Mouse (Mus musculus) left cerebral cortex, adult 2 months (tissue): ENCODE measurements around the gene Bicc1. TPM values are rescaled to one million over a fixed set of nuclear protein-coding genes. Genes with fewer than 3 reads are reported as not detected.

Experiments
- DNase-seq, 2 experiments: peaks; one replicate each; pipeline ENCODE4 v3.0.0; 2021 to 2022; ENCODE audit warnings: low spot score in 2 of 2, mixed read lengths in 1 of 2; ENCODE audit errors: extremely low spot score in 1 of 2
- H3K27ac ChIP-seq: fragments of 200-600 bp; 2 replicates; pipeline ENCODE4 v1.8.1; 2022
- H3K4me3 ChIP-seq: fragments of 200-600 bp; 2 replicates; pipeline ENCODE4 v1.8.1; 2022
- CTCF ChIP-seq: fragments of 200-600 bp; IDR thresholded peaks from 2 replicates; pipeline ENCODE4 v1.8.1; 2022; ENCODE audit warnings: antibody characterized with exemption, mild to moderate bottlenecking, moderate library complexity
- intact Hi-C: fragments of 180-260 bp; cut with DNase I; formaldehyde crosslinking; loops from one replicate; pipeline ENCODE4 v1.15.1; 2025
- total RNA-seq, 2 experiments: library from RNA; stranded (reverse); gene quantifications; 2 replicates each; pipeline ENCODE4 v1.2.3; 2021

The Bicc1 gene
- total RNA-seq, 2 experiments from 2014 or later = 5.1 to 6.7 TPM

- intact Hi-C loops = no loop called here
- no peak overlapping the region for H3K4me3 ChIP-seq
- DNase-seq = no peak
- no peak for TF ChIP-seq CTCF
- no peak overlapping the region for H3K27ac ChIP-seq
These were observed 156.6 kb downstream of the Bicc1 start for GRCm38 (mm10) chr10:71002871-71003270.

- Histone ChIP-seq H3K4me3 (no peak overlapping the region), H3K27ac (no peak overlapping the region)
- intact Hi-C loops = no loop called here
- DNase-seq = no peak
- no peak for TF ChIP-seq CTCF
These were observed 157.3 kb downstream of the Bicc1 start for GRCm38 (mm10) chr10:71002186-71002585.

- DNase-seq = peak; percentile 26 to 41
- peak; percentile 65 for TF ChIP-seq CTCF
- Histone ChIP-seq H3K27ac (no peak overlapping the region), H3K4me3 (no peak overlapping the region)
- intact Hi-C loops = loop anchor here (5.0 kb wide), 1 partner anchor 219 kb away; no protein-coding TSS in a partner anchor
These were observed 161.4 kb downstream of the Bicc1 start for GRCm38 (mm10) chr10:70998136-70998535.

- Histone ChIP-seq H3K4me3 (no peak overlapping the region), H3K27ac (no peak overlapping the region)
- no peak for DNase-seq
- intact Hi-C loops = loop anchor here (5.0 kb wide), 1 partner anchor 221 kb away; no protein-coding TSS in a partner anchor
- no peak for TF ChIP-seq CTCF
These were observed 163.4 kb downstream of the Bicc1 start for GRCm38 (mm10) chr10:70996051-70996450.

GRCm38 (mm10) chr10:70994135-70994497 lies 165.4 kb downstream of the Bicc1 start:
- Histone ChIP-seq H3K27ac (peak overlapping the region; percentile 37), H3K4me3 (no peak overlapping the region)
- intact Hi-C loops = loop anchor here (5.0 kb wide), 1 partner anchor 208 kb away; no protein-coding TSS in a partner anchor
- DNase-seq = no peak
- no peak for TF ChIP-seq CTCF

- peak overlapping the region; percentile 37 for H3K27ac ChIP-seq
- TF ChIP-seq CTCF = no peak
- no peak overlapping the region for H3K4me3 ChIP-seq
- intact Hi-C loops = loop anchor here (5.0 kb wide), 1 partner anchor 209 kb away; no protein-coding TSS in a partner anchor
- no peak for DNase-seq
These were observed 165.9 kb downstream of the Bicc1 start for GRCm38 (mm10) chr10:70993497-70994134.

GRCm38 (mm10) chr10:70987396-70987795 lies 172.1 kb downstream of the Bicc1 start:
- no peak for DNase-seq
- TF ChIP-seq CTCF = no peak
- intact Hi-C loops = no loop called here
- Histone ChIP-seq H3K4me3 (no peak overlapping the region), H3K27ac (no peak overlapping the region)

- no peak overlapping the region for H3K27ac ChIP-seq
- no peak overlapping the region for H3K4me3 ChIP-seq
- DNase-seq = no peak
- TF ChIP-seq CTCF = no peak
- intact Hi-C loops = no loop called here
These were observed 176.3 kb downstream of the Bicc1 start for GRCm38 (mm10) chr10:70983036-70983670.

GRCm38 (mm10) chr10:70982156-70982555 lies 177.3 kb downstream of the Bicc1 start:
- DNase-seq = no peak

GRCm38 (mm10) chr10:70979657-70980056 lies 179.8 kb downstream of the Bicc1 start:
- no peak for TF ChIP-seq CTCF
- Histone ChIP-seq H3K4me3 (no peak overlapping the region), H3K27ac (no peak overlapping the region)
- no peak for DNase-seq
- intact Hi-C loops = no loop called here

More at GRCm38 (mm10) chr10:70982156-70982555, 177.3 kb downstream of the Bicc1 start:
- H3K4me3 ChIP-seq = no peak overlapping the region
- no peak for TF ChIP-seq CTCF
- intact Hi-C loops = no loop called here
- no peak overlapping the region for H3K27ac ChIP-seq

GRCm38 (mm10) chr10:70977141-70977540 lies 182.4 kb downstream of the Bicc1 start:
- Histone ChIP-seq H3K27ac (no peak overlapping the region), H3K4me3 (no peak overlapping the region)
- DNase-seq = no peak
- no peak for TF ChIP-seq CTCF
- intact Hi-C loops = no loop called here

- DNase-seq = no peak
- TF ChIP-seq CTCF = no peak
- intact Hi-C loops = no loop called here
- no peak overlapping the region for H3K27ac ChIP-seq
- H3K4me3 ChIP-seq = no peak overlapping the region
These were observed 182.9 kb downstream of the Bicc1 start for GRCm38 (mm10) chr10:70976633-70977032.
